Mouse (Mus musculus): ENCODE measurements around the gene Urm1.
"Not testable (repeated sequence)": the region's sequence is repeated elsewhere in the genome, so short reads cannot be mapped to it uniquely, and the experiment has no call there.

Gene Urm1

GRCm38 (mm10) chr2:29858748-29859473 is 39.0 kb downstream of the Urm1 start:
- peak; percentile 21 for DNase-seq (ENCODE audit: extremely low read depth, low read depth)

- DNase-seq (ENCODE audit: extremely low read depth, low read depth) = no peak
Observed at GRCm38 (mm10) chr2:29865125-29865524, 45.2 kb downstream of the Urm1 start.

DNA sequence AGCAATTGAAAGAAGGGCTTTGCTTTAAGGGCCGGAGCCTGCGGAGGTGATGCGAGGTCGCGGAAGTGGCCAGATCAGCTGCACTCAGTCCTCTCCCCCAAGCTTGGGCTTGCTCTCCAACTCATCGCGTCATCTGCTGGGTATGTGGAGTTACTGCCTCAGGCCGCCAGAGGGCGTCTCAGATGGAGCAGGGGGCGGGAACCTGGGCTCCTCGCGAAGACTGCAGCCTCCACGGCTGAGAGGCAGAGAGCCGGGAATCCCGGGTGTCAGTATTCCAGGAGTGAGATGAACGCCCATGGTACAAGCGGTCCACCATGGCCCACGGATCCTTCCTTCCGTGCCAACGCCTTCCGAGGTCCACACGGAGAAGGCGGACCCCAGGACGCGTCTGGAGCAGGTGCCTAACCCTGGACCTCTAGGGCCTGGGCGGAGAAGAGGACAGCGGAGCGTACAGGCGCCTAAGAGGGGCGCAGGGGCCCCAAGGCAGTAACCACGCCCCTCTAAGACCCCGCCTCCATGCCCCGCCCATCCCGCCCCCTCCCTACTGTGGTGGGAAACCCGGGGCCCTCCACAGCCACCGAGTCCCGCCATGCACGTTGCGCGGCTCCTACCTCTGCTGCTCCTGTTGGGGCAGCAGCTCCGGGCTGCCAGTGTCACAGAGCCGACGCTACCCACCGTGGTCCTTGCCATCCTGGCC is 49.2 kb downstream of the Urm1 start, which contains the start of gene Cercam:
Gene Cercam, plus strand, starts transcription at position 216 of the 697 bp plus-strand sequence.
- peak; percentile 74 for DNase-seq (ENCODE audit: extremely low read depth, low read depth)

- peak; percentile 88 for DNase-seq (ENCODE audit: extremely low read depth, low read depth)
Observed at GRCm38 (mm10) chr2:29869646-29870451, 50.0 kb downstream of the Urm1 start.

DNA sequence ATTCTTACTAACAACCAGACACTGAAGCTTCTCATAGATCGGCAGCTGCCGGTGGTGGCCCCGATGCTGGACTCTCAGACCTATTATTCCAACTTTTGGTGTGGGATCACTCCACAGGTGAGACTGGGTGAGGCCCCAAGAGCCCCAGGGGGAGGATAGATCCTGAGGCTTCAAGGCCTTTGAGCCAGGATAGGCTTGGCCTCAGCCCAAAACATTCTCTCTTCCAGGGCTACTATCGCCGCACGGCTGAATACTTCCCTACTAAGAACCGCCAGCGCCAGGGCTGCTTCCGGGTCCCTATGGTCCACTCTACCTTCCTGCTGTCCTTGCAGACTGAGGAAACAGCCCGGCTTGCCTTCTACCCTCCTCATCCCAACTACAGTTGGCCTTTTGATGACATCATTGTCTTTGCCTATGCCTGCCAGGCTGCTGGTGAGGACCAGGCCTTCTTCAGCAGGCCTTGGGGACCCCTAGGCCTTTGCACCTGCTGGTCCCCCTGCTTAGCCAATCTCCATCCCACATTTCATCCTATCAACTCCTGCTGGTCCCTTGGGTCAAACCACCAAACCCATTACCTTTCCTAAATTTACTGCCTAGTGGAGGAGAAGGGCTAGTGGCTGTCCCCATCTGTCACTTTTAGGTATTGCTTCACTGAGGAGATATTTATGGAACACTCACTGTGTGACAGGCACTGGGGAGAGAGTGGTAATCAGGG is 52.9 kb downstream of the Urm1 start:
- DNase-seq (ENCODE audit: extremely low read depth, low read depth) = no peak

DNA sequence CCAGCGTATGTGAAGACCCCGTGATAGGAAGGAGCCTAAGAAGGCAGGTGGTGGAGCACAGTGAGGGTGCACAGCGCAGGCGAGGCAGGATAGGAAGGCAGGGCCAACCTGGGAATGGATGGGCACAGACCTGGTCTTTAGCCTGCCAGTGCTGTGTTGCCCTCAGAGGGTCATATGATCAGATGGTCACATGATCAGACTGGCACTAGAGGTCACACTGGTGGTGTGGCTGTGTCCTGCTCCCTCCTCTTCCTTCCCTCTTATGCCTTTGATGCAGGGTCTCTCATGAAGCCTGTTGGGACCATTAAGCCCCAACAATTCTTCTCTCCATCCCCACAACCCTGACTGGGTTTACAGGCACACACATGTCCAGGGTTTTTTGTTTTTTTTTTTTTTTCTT is 53.9 kb downstream of the Urm1 start:
- no peak for DNase-seq (ENCODE audit: extremely low read depth, low read depth)

DNA sequence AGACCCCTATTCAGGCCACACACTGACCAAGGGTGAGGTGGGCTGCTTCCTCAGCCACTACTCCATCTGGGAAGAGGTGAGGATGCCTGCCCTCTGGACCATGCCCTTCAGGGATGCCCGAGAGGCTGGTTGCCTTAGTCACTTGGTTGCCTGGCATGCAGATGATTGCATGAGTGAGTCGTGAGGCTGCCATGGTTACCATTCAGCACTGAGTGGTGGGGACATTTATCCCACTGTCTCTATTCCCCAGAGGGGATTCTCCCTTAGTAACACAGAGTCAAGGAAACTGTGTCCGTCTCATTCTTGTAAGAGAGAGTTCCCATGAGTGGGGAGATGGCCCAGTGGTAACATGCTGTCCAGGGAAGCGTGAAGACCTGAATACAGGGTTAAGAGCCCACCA is 58.2 kb downstream of the Urm1 start:
- DNase-seq (ENCODE audit: extremely low read depth, low read depth) = no peak

- no peak for DNase-seq (ENCODE audit: extremely low read depth, low read depth)
Observed at GRCm38 (mm10) chr2:29879191-29879590, 59.3 kb downstream of the Urm1 start.

GRCm38 (mm10) chr2:29879964-29880830 is 60.3 kb downstream of the Urm1 start:
- DNase-seq (ENCODE audit: extremely low read depth, low read depth) = no peak

- DNase-seq (ENCODE audit: extremely low read depth, low read depth) = not testable (repeated sequence)
Observed at GRCm38 (mm10) chr2:29886659-29887292, 66.9 kb downstream of the Urm1 start.

- DNase-seq (ENCODE audit: extremely low read depth, low read depth) = peak; percentile 86
Observed at GRCm38 (mm10) chr2:29889066-29889944, 69.4 kb downstream of the Urm1 start, which contains the start of gene Odf2. TSS of gene Odf2 (plus strand) at chr2:29889221.

DNA sequence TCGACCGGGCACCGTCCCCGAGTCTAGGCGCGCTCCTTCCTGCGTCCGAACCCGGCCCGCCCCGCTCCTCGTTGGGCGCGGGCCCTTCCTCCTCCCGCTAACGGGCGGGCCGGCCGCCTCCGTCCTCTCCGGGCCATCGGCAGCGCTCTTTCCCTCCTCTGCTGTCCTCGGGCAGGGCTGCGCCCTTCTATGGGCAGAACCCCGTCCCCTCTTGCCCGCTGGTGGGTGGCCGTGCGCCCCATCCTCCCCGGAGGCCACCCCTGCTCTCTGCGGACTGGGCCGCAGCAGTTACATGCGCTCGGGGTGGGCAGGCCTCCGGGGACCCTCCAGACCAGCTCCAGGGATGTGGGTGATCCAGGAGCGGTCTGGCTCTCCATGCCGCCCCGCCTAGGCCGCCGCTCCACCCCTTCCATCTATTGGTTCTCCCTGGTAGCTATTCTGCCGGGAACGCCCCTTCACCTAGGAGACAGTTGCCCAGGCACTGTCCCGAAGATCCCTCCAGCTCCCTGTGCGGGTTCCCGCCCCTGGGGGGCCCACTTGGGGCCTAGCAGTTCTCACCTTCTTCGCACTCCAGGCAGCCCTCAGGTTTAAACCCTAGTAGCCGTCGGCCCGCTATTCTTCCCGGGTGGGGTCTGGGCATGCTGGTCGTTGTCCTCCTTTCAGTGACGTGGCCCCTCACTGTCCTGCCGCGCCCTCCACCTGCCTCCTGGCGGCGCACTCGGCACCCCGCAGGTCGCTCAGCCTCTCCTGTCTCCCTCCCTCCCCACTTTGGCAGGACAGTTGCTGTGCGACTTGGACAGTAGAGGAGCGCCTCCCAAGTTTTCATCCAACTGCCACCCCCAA is 70.3 kb downstream of the Urm1 start:
- DNase-seq (ENCODE audit: extremely low read depth, low read depth) = peak; percentile 77

- no peak for DNase-seq (ENCODE audit: extremely low read depth, low read depth)
Observed at GRCm38 (mm10) chr2:29891773-29892172, 71.9 kb downstream of the Urm1 start.
